Mouse (Mus musculus) MEL (cell line): ENCODE data around the gene Srxn1. TPM values are rescaled to one million over a fixed set of nuclear protein-coding genes. Genes with fewer than 3 reads are reported as not detected.

ENCODE experiments used
- DNase-seq: peaks from one replicate; pipeline ENCODE4 v3.0.0; 2011; ENCODE audit warnings: low read depth, low spot score
- H3K27ac ChIP-seq: 2 replicates; pipeline ENCODE4 v1.5.1; 2012; ENCODE audit warnings: low read depth, mild to moderate bottlenecking, control low read depth, low read length, moderate library complexity; ENCODE audit not compliant: control insufficient read depth
- H3K27me3 ChIP-seq, 2 experiments: fragments of 150-350 bp in 1 of 2; sonication (generic) in 1 of 2; 2 replicates each; pipeline ENCODE4 v1.6.1; 2012; ENCODE audit warnings: low read length in 2 of 2, mild to moderate bottlenecking in 2 of 2, improper control_type of control experiment in 1 of 2, moderate library complexity in 1 of 2; ENCODE audit not compliant: insufficient read depth in 2 of 2, control insufficient read depth in 1 of 2
- H3K36me3 ChIP-seq, 2 experiments: 2 replicates each; pipeline ENCODE4 v1.6.1; 2012 to 2014; ENCODE audit warnings: low read length in 2 of 2, improper control_type of control experiment in 1 of 2, inconsistent platforms in 1 of 2, mild to moderate bottlenecking in 1 of 2; ENCODE audit not compliant: insufficient read depth in 2 of 2, control insufficient read depth in 1 of 2
- H3K4me1 ChIP-seq, 2 experiments: fragments of 150-350 bp in 1 of 2; sonication (generic) in 1 of 2; 2 replicates each; pipeline ENCODE4 v1.6.1; 2012; ENCODE audit warnings: low read length in 2 of 2, improper control_type of control experiment in 1 of 2, mild to moderate bottlenecking in 1 of 2; ENCODE audit not compliant: insufficient read depth in 2 of 2, control insufficient read depth in 1 of 2
- H3K4me3 ChIP-seq, 2 experiments: fragments of 150-350 bp in 1 of 2; sonication (generic) in 1 of 2; 2 replicates each; pipeline ENCODE4 v1.5.1; 2012; ENCODE audit warnings: low read depth in 2 of 2, low read length in 2 of 2, mild to moderate bottlenecking in 2 of 2, moderate library complexity in 2 of 2, control low read depth in 1 of 2, improper control_type of control experiment in 1 of 2; ENCODE audit not compliant: control insufficient read depth in 1 of 2, insufficient read depth in 1 of 2
- H3K79me2 ChIP-seq: 2 replicates; pipeline ENCODE4 v1.6.1; 2012; ENCODE audit warnings: mild to moderate bottlenecking, low read length, moderate library complexity; ENCODE audit not compliant: control insufficient read depth, poor library complexity, insufficient read depth
- H3K9ac ChIP-seq: 2 replicates; pipeline ENCODE4 v1.6.1; 2012; ENCODE audit warnings: low read depth, mild to moderate bottlenecking, control low read depth, low read length, moderate library complexity; ENCODE audit not compliant: control insufficient read depth, poor library complexity, severe bottlenecking
- H3K9me3 ChIP-seq: fragments of 150-350 bp; sonication (generic); replicated peaks from 2 replicates; pipeline ENCODE4 v1.6.1; 2012; ENCODE audit warnings: mild to moderate bottlenecking, low read length, improper control_type of control experiment, moderate library complexity; ENCODE audit not compliant: insufficient read depth
- BHLHE40 ChIP-seq: IDR thresholded peaks from 2 replicates; pipeline ENCODE4 v1.6.1; 2012; ENCODE audit warnings: low read depth, mild to moderate bottlenecking, inconsistent platforms, low read length, improper control_type of control experiment, borderline replicate concordance
- CHD1 ChIP-seq: IDR thresholded peaks from 2 replicates; pipeline ENCODE4 v1.6.1; 2012; ENCODE audit warnings: low read depth, mild to moderate bottlenecking, inconsistent platforms, low read length, improper control_type of control experiment
- CHD2 ChIP-seq: IDR thresholded peaks from 2 replicates; pipeline ENCODE4 v1.6.1; 2011; ENCODE audit warnings: low read length, improper control_type of control experiment
- EP300 ChIP-seq, 2 experiments: IDR thresholded peaks; 2 replicates each; pipeline ENCODE4 v1.6.1; 2011; ENCODE audit warnings: improper control_type of control experiment in 2 of 2, low read length in 2 of 2, low read depth in 1 of 2, mild to moderate bottlenecking in 1 of 2
- GATA1 ChIP-seq: IDR thresholded peaks from 2 replicates; pipeline ENCODE4 v1.6.1; 2011; ENCODE audit warnings: low read depth, low read length, improper control_type of control experiment
- HCFC1 ChIP-seq: IDR thresholded peaks from 2 replicates; pipeline ENCODE4 v1.6.1; 2012; ENCODE audit warnings: low read depth, mild to moderate bottlenecking, inconsistent platforms, low read length, improper control_type of control experiment, moderate library complexity
- JUND ChIP-seq: IDR thresholded peaks from 2 replicates; pipeline ENCODE4 v1.6.1; 2011; ENCODE audit warnings: low read depth, mild to moderate bottlenecking, improper control_type of control experiment, low read length
- MAX ChIP-seq: IDR thresholded peaks from 2 replicates; pipeline ENCODE4 v1.6.1; 2011; ENCODE audit warnings: low read length, improper control_type of control experiment
- MAZ ChIP-seq: IDR thresholded peaks from 2 replicates; pipeline ENCODE4 v1.6.1; 2012; ENCODE audit warnings: low read depth, mild to moderate bottlenecking, inconsistent platforms, low read length, improper control_type of control experiment
- MEF2A ChIP-seq: IDR thresholded peaks from 2 replicates; pipeline ENCODE4 v1.6.1; 2014; ENCODE audit warnings: low read depth, mild to moderate bottlenecking, inconsistent platforms, low read length, improper control_type of control experiment; ENCODE audit not compliant: poor library complexity, insufficient replicate concordance, severe bottlenecking; ENCODE audit errors: extremely low read depth
- MYB ChIP-seq: IDR thresholded peaks from 2 replicates; pipeline ENCODE4 v1.6.1; 2011; ENCODE audit warnings: mild to moderate bottlenecking, low read depth, low read length, improper control_type of control experiment
- MYC ChIP-seq: IDR thresholded peaks from 2 replicates; pipeline ENCODE4 v1.6.1; 2011; ENCODE audit warnings: low read depth, mild to moderate bottlenecking, low read length, improper control_type of control experiment, moderate library complexity
- NELFE ChIP-seq: IDR thresholded peaks from 2 replicates; pipeline ENCODE4 v1.6.1; 2011; ENCODE audit warnings: low read depth, low read length, improper control_type of control experiment
- NRF1 ChIP-seq: IDR thresholded peaks from 2 replicates; pipeline ENCODE4 v1.6.1; 2014; ENCODE audit warnings: low read depth, mild to moderate bottlenecking, inconsistent platforms, low read length, improper control_type of control experiment, moderate library complexity; ENCODE audit not compliant: poor library complexity, insufficient read depth, severe bottlenecking
- POLR2AphosphoS2 ChIP-seq: IDR thresholded peaks from 2 replicates; pipeline ENCODE4 v1.6.1; 2011; ENCODE audit warnings: low read length, improper control_type of control experiment
- RAD21 ChIP-seq: IDR thresholded peaks from 2 replicates; pipeline ENCODE4 v1.6.1; 2011; ENCODE audit warnings: mild to moderate bottlenecking, low read depth, low read length, improper control_type of control experiment
- SIN3A ChIP-seq: IDR thresholded peaks from 2 replicates; pipeline ENCODE4 v1.6.1; 2012; ENCODE audit warnings: low read length, improper control_type of control experiment, inconsistent platforms
- SMC3 ChIP-seq: IDR thresholded peaks from 2 replicates; pipeline ENCODE4 v1.6.1; 2011; ENCODE audit warnings: low read depth, low read length, improper control_type of control experiment
- TAL1 ChIP-seq: IDR thresholded peaks from 2 replicates; pipeline ENCODE4 v1.6.1; 2012; ENCODE audit warnings: mild to moderate bottlenecking, inconsistent platforms, low read length, moderate library complexity, mixed read lengths
- TBP ChIP-seq: IDR thresholded peaks from 2 replicates; pipeline ENCODE4 v1.8.0; 2011; ENCODE audit warnings: low read depth, low read length, improper control_type of control experiment
- TCF12 ChIP-seq: IDR thresholded peaks from 2 replicates; pipeline ENCODE4 v1.6.1; 2014; ENCODE audit warnings: low read depth, mild to moderate bottlenecking, inconsistent platforms, low read length, improper control_type of control experiment, moderate library complexity
- USF1 ChIP-seq: IDR thresholded peaks from 2 replicates; pipeline ENCODE4 v1.6.1; 2014; ENCODE audit warnings: low read depth, mild to moderate bottlenecking, inconsistent platforms, low read length, improper control_type of control experiment, moderate library complexity
- ZC3H11A ChIP-seq: IDR thresholded peaks from 2 replicates; pipeline ENCODE4 v1.6.1; 2012; ENCODE audit warnings: low read depth, mild to moderate bottlenecking, inconsistent platforms, low read length, improper control_type of control experiment
- ZKSCAN1 ChIP-seq: IDR thresholded peaks from 2 replicates; pipeline ENCODE4 v1.6.1; 2012; ENCODE audit warnings: low read depth, mild to moderate bottlenecking, inconsistent platforms, low read length, improper control_type of control experiment, moderate library complexity
- polyA plus RNA-seq, 2 experiments: library from polyadenylated mRNA; stranded (reverse) in 1 of 2; unstranded in 1 of 2; fragments of >175 nt in 1 of 2; fragments of >200 nt in 1 of 2; gene quantifications; 2 replicates each; pipeline versions ENCODE4 v1.2.1 to v1.2.4; 2012; ENCODE audit warnings: low replicate concordance in 2 of 2, low read depth in 1 of 2; ENCODE audit not compliant: insufficient read length in 2 of 2, insufficient read depth in 1 of 2, missing spikeins in 1 of 2
- total RNA-seq: library from RNA; depleted of rRNA; stranded (reverse); fragments of 300-350 nt; gene quantifications from 2 replicates; pipeline ENCODE4 v1.2.3, GENCODE M21; 2012

Srxn1 gene
- total and polyA plus RNA-seq, 3 experiments: 31.3 to 48.6 TPM; not detected in 1

DNA sequence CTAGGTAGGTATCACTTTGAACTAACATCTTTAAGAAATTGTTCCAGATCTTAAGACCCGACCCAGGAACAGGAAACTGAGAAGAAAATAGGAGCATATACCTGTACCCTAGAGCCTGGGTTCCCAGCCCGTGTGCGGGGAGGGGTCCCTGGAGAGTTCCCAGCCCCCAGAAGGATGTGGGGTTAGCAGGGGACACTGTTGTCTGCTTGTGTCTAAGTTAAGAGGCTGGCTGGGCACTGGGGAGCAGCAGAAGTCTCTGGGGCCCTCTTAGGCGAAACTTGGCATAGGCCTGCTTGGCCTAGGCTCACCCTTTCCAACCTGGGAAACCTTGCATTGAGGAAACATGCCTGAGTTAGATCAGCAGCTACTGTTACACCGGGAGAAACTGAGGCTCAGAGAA, 39.2 kb downstream of the Srxn1 start:
- Histone ChIP-seq H3K4me3 (no peak overlapping the region), H3K9ac (no peak overlapping the region), H3K79me2 (no peaks in the 10 kb centered on the region), H3K36me3 (no peaks in the 10 kb centered on the region), H3K27ac (no peak overlapping the region), H3K4me1 (no peaks in the 10 kb centered on the region), H3K27me3 (no peaks in the 10 kb centered on the region), H3K9me3 (no peaks in the 10 kb centered on the region)
- TF ChIP-seq HCFC1 (no peak), SMC3 (no peak), BHLHE40 (no peak), MYB (no peak), GATA1 (no peak), JUND (no peak), ZKSCAN1 (no peak), NELFE (no peak), TBP (no peak), CHD2 (no peak), TAL1 (no peak), CHD1 (no peak), NRF1 (no peak), MAZ (no peak), MEF2A (no peak), MAX (no peak), POLR2AphosphoS2 (no peak), MYC (no peak), USF1 (no peak), EP300 (IDR thresholded peaks at IDR 0.05; ENCODE audit: low read depth in 1 of 2, low read length in 2 of 2) (no peak)
- no peak for DNase-seq

DNA sequence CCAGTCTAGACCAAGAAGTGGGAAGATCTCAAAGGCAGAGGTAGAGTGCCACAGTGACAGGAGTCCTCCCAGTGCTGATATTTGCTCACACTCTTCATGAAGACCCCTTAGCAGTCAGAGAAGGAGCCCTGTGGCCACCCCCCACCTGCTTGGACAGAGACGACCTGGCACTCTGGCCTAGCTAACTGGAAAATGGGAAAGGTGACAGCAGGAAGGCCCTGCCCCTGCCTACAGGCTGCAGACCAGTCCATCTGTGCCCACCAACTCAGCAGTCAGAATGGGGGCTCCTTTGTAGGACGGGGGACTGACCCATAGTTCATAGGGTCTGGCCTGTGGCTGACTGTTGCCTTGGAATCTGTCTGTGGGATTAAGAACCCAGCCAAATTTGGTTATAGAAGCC, 40.4 kb downstream of the Srxn1 start:
- Histone ChIP-seq H3K27ac (no peak overlapping the region), H3K36me3 (no peaks in the 10 kb centered on the region), H3K4me3 (no peak overlapping the region), H3K27me3 (no peaks in the 10 kb centered on the region), H3K9ac (no peak overlapping the region), H3K4me1 (no peaks in the 10 kb centered on the region; a peak in 1 of 4 replicates), H3K79me2 (no peaks in the 10 kb centered on the region), H3K9me3 (no peaks in the 10 kb centered on the region)
- TF ChIP-seq USF1: no peak
- no peak for TF ChIP-seq ZC3H11A
- no peak for TF ChIP-seq MAZ
- TF ChIP-seq MAX: no peak
- TF ChIP-seq MEF2A: no peak
- TF ChIP-seq TCF12: no peak
- no peak for TF ChIP-seq SIN3A
- TF ChIP-seq EP300 (IDR thresholded peaks at IDR 0.05; ENCODE audit: low read depth in 1 of 2, low read length in 2 of 2): no peak
- no peak for TF ChIP-seq HCFC1
- no peak for TF ChIP-seq RAD21
- no peak for DNase-seq
